Mouse (Mus musculus) spleen, postnatal 4 days (tissue): Measurements from ENCODE around the gene Uba52.
"Not testable (repeated sequence)": the region's sequence is repeated elsewhere in the genome, so short reads cannot be mapped to it uniquely, and the experiment has no call there.

Source experiments
- DNase-seq, 2 experiments: peaks; one replicate each; pipeline ENCODE4 v3.0.0; 2022; ENCODE audit warnings: low spot score in 2 of 2

Gene Uba52

GRCm38 (mm10) chr8:70530314-70530713, 19.7 kb upstream of the Uba52 start:
- peak in 1 of 2 experiments; percentile 30 for DNase-seq

GRCm38 (mm10) chr8:70529741-70530161, 19.1 kb upstream of the Uba52 start:
- no peak for DNase-seq

- DNase-seq: peak in 1 of 2 experiments; percentile 67
These were observed 18.7 kb upstream of the Uba52 start for GRCm38 (mm10) chr8:70529299-70529698.

GRCm38 (mm10) chr8:70528182-70528797, 17.7 kb upstream of the Uba52 start:
- DNase-seq: peak in 1 of 2 experiments; percentile 68

GRCm38 (mm10) chr8:70527512-70528181, 17.0 kb upstream of the Uba52 start, which contains the start of the genes Fkbp8 and Kxd1:
TSS of gene Fkbp8 (plus strand) at chr8:70527724.
TSS of gene Kxd1 (minus strand) at chr8:70527956.
- peak; percentile 98 to 99 for DNase-seq

- DNase-seq: no peak
These were observed 16.5 kb upstream of the Uba52 start for GRCm38 (mm10) chr8:70527111-70527511.

GRCm38 (mm10) chr8:70522592-70523403, 12.2 kb upstream of the Uba52 start:
- peak; percentile 96 to 98 for DNase-seq

- DNase-seq: no peak
These were observed 9.0 kb upstream of the Uba52 start for GRCm38 (mm10) chr8:70519606-70520005.

GRCm38 (mm10) chr8:70519043-70519442, 8.4 kb upstream of the Uba52 start:
- no peak for DNase-seq

- DNase-seq: no peak
These were observed 7.5 kb upstream of the Uba52 start for GRCm38 (mm10) chr8:70517940-70518643.

- DNase-seq: no peak
These were observed 2.8 kb upstream of the Uba52 start for GRCm38 (mm10) chr8:70513441-70513840.

GRCm38 (mm10) chr8:70512253-70512903, 1.8 kb upstream of the Uba52 start:
- no peak for DNase-seq

- DNase-seq: no peak
These were observed 1.2 kb upstream of the Uba52 start for GRCm38 (mm10) chr8:70511770-70512169.

GRCm38 (mm10) chr8:70511174-70511573, 573 bp upstream of the Uba52 start:
- DNase-seq: not testable (repeated sequence)

GRCm38 (mm10) chr8:70509281-70509952, 1.2 kb downstream of the Uba52 start:
- no peak for DNase-seq

GRCm38 (mm10) chr8:70507027-70507393, 3.6 kb downstream of the Uba52 start:
- DNase-seq: no peak

- peak; percentile 93 to 99 for DNase-seq
These were observed 4.1 kb downstream of the Uba52 start, which contains the start of gene Rex1bd for GRCm38 (mm10) chr8:70506328-70507026. TSS of gene Rex1bd (minus strand) at chr8:70506752.

- DNase-seq: no peak
These were observed 4.8 kb downstream of the Uba52 start for GRCm38 (mm10) chr8:70505698-70506327.

GRCm38 (mm10) chr8:70504851-70505250, 5.8 kb downstream of the Uba52 start:
- peak; percentile 85 to 96 for DNase-seq
